Mouse (Mus musculus): ENCODE data around the gene Umad1.

The Umad1 gene

GRCm38 (mm10) chr6:8259004-8259666 is at the start of gene Umad1, which contains the start of the genes Rpa3 and Gm45062:
TSS of gene Umad1 (plus strand) at chr6:8259288.
TSS of gene Rpa3 (minus strand) at chr6:8259173.
TSS of gene Gm45062 (plus strand) at chr6:8259450.
- peak; percentile 97 for DNase-seq (ENCODE audit: low spot score in 2 of 2)

GRCm38 (mm10) chr6:8209866-8210186 is 49.3 kb upstream of the Umad1 start:
- DNase-seq (ENCODE audit: low spot score in 2 of 2) = no peak

DNA sequence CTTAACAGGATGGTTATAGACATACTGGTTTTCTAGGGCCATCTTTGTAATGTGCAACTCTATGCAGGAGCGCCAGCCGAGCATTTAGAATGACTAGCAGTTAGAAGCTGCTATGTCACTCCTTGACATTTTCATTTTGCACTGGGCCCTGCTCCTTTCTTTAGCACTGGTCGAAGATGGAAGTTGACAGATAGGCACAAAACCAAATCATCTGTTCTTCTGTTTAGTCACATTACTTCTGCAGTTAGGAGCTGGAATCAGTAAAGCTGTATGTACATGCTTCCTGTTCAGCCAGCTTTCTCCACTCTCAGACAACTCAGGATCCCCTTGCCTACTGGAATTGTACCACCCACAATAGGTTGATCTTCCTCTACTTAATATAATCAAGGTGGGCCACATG is 48.4 kb upstream of the Umad1 start:
- DNase-seq (ENCODE audit: low spot score in 2 of 2) = no peak

DNA sequence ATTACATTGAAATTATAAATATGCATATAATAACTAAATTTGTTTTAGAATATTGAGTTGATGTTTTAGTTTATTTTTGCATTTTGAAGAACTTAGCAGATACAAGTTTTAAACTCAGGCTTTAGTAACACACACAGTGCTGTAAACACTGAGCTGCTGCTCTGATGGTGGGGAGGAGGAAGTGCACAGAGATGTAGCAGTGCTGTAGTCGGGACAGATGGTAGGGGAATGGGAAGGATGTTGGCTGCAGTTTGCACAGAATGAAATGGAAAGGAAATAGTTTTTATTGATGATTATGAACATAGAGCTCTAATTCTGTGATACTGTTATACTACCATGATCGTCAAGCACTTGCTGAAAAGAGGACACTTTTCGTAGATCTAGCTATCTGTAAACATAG is 32.1 kb upstream of the Umad1 start:
- DNase-seq (ENCODE audit: low spot score in 2 of 2) = no peak

GRCm38 (mm10) chr6:8228596-8228995 is 30.5 kb upstream of the Umad1 start:
- DNase-seq (ENCODE audit: low spot score in 2 of 2) = no peak

DNA sequence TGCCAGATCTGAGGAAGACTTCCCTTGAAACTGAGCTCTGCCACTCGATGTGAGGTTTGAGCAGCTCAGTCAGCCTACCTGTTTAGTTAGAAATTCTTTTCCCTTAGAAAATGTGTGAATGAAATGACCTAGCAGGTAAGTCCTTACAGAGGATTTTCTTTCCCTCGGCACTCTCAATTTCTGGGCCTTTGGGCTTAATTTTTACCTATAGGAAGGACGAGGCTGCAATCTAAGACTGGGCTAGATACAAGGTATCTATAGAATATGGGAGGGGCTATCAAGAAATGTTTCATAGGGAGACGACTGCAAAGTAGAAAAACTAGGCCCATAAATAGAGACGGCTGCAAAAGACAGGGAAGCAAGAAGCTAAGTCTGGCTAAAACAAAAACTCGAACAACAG is 772 bp upstream of the Umad1 start:
- DNase-seq (ENCODE audit: low spot score in 2 of 2) = no peak

- no peak for DNase-seq (ENCODE audit: low spot score in 2 of 2)
Observed at GRCm38 (mm10) chr6:8259667-8260044, 568 bp downstream of the Umad1 start.

- no peak for DNase-seq (ENCODE audit: low spot score in 2 of 2)
Observed at GRCm38 (mm10) chr6:8271047-8271446, 12.0 kb downstream of the Umad1 start.

DNA sequence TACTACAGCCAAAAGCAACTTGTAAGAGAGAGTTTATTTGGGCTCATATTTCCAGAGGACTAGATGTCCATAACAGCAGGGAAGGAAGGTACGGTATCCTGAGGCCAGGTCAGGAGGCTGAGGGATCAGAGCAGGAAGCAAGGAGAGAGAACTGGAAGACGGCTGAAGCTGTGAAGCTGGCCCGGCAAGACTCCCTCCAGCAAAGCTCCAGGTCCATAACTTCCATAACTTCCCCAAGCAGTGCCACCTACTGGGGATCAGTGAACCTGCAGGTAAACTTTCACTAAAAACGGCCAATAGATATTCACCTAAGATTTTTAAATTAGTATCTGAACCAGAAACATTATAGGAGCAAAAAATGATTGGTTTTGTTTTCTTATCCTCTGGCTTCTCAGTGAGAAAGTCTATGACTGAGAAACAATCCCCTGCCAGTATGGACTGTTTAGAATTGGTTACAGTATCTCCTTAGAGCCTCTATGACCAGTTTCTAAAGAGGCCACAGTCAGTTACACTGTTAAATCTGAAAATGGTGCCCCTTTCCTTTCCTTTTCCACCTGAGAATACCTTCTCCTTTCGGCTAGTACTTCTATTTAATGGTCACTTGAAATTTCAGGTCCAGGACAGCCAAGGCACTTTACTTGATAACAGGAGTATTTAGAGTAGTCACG is 15.4 kb downstream of the Umad1 start:
- no peak for DNase-seq (ENCODE audit: low spot score in 2 of 2)

- peak; percentile 36 to 65 for DNase-seq (ENCODE audit: low spot score in 2 of 2)
Observed at GRCm38 (mm10) chr6:8275098-8275497, 16.0 kb downstream of the Umad1 start.

DNA sequence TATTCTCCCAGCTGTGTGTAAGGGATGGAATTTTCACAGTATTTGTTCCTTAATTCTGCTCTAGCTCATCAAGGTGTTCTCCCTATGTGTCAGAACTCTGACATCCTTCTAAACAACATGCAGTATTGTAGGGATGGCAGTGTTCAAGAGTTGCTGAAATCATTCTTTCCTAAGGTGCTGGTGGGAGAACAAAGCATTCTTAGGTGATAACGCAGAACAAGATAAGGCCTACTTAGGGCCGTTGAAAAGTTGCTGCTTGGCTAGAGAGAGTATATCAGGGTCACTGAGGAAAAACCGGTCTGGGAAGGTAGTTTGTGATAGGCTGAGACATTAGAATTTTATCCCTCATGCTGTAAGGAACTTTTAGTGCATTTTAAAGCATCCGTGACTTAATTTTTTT is 17.3 kb downstream of the Umad1 start:
- no peak for DNase-seq (ENCODE audit: low spot score in 2 of 2)

DNA sequence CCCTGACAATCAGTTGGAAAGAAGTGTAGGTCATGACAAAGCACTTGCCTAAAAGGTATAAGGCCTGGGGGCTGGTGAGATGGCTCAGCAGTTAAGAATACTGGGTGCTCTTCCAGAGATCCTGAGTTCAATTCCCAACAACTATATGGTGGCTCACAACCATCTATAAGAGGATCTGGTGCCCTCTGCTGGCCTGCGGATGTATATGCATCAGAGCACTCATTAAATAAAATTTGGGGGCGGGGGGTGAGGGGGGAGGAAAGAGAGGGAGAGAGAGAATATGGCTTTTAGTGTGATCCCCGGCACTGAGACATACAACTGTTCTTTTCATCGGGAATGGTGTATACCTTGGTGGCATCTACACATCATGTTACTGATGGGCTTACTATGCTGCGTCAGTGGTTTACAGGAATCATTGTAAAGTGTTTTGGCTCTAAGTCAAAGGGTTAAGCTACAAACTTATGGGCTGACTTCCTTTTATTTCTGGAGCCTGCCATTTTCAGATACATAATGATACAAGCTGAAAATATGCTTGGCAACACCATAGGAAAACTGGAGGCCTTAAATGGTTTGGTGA is 19.4 kb downstream of the Umad1 start:
- no peak for DNase-seq (ENCODE audit: low spot score in 2 of 2)

DNA sequence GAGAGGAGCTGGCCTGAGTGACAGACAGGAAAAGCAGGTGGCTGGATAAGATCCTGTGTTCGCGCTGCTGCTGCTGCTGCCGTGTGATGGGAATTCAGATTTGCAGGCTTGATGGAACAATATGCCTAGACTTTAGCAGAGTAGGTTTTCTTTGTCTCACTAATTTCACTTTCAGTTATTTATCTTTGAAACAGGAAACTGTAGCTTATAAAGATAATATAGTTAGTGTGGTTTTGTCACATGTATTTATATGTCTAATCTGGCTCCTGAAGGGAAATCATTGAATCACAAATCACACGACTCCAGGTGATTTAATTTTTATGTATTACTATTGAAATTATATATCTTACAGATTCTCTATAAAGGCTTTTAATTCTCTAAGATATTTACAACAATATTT is 24.2 kb downstream of the Umad1 start:
- DNase-seq (ENCODE audit: low spot score in 2 of 2) = no peak

DNA sequence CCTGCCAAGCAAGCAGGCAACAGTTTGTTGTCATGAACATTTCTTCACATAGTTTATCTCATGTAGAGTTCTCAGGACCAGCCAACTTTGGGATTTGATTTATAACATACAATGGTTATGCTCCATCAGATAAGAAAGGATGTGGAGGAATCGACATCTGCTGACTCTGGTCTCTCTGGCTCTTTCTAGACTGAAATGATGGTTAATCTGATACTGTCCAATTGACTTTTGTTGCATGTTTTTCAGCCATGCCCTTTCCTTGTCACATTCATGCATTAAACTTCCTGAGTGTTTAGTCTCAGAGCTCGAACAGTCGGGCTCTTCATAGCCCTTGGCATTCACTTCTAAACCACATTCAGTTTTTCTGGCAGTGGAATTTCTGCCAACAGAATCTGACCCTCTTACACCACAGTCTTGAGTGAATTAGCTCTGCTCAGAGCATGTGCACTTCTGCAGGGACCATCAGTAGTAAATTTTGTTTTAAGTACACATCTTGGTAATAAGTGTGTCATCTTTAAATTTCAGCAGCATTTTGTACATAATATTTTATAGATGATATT is 26.4 kb downstream of the Umad1 start:
- no peak for DNase-seq (ENCODE audit: low spot score in 2 of 2)

GRCm38 (mm10) chr6:8286146-8286545 is 27.1 kb downstream of the Umad1 start:
- no peak for DNase-seq (ENCODE audit: low spot score in 2 of 2)

DNA sequence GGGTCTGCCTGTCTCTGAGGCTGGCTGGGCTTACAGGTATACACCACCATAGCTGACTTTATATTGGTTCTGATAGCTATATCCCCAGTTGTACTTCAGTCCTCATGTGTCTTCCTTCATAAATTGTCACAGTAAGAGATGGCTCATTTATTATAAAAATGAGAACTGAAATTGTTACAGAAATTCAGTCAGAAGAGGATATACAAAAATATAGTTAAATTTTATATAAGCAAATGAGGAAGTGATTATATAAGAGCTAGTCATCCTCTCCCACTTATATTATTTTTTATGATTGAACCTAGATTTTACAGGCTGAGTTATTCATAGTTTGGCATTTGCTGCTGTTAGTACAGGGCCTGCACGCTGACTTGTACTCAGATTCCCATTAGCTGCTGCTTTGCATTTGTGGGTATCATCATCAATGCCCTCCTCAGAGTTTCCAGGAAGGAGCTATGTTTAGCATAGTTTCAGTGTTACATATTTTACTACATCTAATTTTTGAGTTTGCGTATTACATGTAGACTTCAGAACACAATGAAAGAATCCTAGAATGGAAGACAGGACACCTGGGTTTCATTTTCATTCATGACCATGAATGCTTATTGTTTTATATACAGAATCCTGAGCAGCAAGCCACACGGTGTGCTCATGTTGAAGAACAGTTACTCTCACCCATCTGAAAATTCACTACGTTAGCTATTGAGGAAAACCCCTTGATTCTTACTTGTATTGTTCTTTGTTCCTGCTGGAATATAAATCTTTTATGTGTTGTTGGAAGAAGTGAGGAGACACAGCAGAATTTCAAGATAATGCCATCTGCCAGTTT is 29.9 kb downstream of the Umad1 start:
- no peak for DNase-seq (ENCODE audit: low spot score in 2 of 2)

DNA sequence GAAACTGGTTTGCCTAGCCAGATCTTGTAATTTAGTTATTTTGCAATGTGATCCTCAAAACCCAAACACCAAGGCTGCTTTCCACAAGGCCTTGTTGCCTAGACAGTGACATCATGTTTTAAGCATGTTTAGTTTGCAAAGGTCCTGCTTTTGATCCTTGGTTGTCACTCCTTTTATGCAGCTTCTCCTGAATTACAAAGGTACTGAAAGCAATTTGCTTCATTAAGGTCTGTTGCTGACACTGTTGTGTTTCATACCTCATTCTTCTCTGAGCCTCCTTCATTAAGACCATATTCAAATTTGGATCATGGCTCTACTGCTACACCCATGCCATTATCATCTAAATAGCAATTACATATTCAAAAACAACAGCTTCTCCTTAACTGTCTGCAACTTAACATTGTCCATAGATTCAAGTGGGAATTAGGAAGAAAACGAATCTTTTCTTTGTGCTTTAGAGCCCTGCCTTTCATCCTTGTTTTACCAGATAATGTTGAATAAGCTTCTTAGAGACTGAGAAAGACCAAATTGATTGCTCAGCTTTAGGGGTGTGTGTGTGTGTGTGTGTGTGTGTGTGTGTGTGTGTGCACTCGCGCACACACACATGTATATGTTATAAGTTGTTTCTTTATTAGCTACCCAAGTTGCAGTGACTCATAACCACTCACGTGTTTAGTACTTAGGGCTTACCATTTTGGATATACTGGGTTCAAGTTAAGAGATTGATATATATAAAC is 35.1 kb downstream of the Umad1 start:
- no peak for DNase-seq (ENCODE audit: low spot score in 2 of 2)

- no peak for DNase-seq (ENCODE audit: low spot score in 2 of 2)
Observed at GRCm38 (mm10) chr6:8299066-8299863, 40.2 kb downstream of the Umad1 start.

GRCm38 (mm10) chr6:8307878-8308775 is 49.0 kb downstream of the Umad1 start:
- no peak for DNase-seq (ENCODE audit: low spot score in 2 of 2)

GRCm38 (mm10) chr6:8312554-8312953 is 53.5 kb downstream of the Umad1 start:
- DNase-seq (ENCODE audit: low spot score in 2 of 2) = no peak

Measured in frontal cortex, postnatal 10 days (tissue).